In the genomic region with DNA sequence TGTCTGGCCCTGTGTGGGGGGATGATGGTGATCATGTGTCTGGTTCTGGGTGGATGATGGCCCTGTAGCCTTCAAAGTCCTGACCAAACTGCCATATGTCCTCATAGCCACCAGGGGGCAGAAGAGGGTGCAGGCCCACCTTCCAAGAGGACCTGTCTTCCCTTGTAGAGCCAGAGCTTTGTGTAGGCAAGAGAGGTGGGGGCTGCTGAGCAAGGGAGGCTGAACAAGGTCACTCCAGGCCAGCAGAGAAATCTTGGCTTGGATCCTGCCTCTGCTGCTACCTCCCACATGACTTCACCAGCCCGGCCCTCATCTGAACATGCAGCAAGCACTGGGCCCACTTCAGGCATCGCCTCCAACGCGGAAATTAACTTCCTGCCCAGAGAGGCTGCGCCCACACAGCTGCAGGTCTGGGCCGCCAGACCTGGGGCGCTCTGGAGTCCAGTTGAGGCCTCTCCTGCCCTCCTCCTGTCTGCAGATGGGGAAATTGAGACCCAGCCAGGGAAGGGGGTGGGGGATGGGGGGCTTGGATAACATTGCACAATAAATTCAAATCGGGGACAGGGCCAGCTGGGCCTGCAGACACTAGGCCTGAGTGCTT, we compare ENCODE assay signal across 8 mouse cellular contexts. TPM values are rescaled to one million over a fixed set of nuclear protein-coding genes. Genes with fewer than 3 reads are reported as not detected.
DNase-seq lines count a peak whose midpoint lies in the region; ATAC-seq lines count a peak whose summit lies in the region.

No protein-coding gene starts in this region.

- 80% methylated on average over 8 of the region's 8 CpGs for WGBS in midbrain, embryonic 11.5 days

- intact Hi-C loops in left cerebral cortex, postnatal 10 days (cut with DNase I): loop anchor here (1.0 to 5.0 kb wide), 3 partner anchors 62 to 99 kb away; no protein-coding TSS in a partner anchor

- no peak overlapping the region for H3K27ac ChIP-seq in midbrain, embryonic 11.5 days (ENCODE audit: low read depth, low read length)

- peaks cover 16% of the 10 kb centered on the region for H3K27me3 ChIP-seq in midbrain, embryonic 11.5 days (ENCODE audit: control insufficient read depth, insufficient read depth, low read length)

- no peak overlapping the region for H3K4me3 ChIP-seq in midbrain, embryonic 11.5 days (ENCODE audit: low read depth, low read length)

- no peaks in the 10 kb centered on the region for H3K9me3 ChIP-seq in midbrain, embryonic 11.5 days (ENCODE audit: control insufficient read depth, low read length)

- DNase-seq in gastrocnemius, adult 8-10 months (ENCODE audit: low spot score in 2 of 2): peak; percentile 83 to 88
- peak; percentile 90 for DNase-seq in induced T-regulatory cell, adult 2 months (ENCODE audit: low read depth)
- DNase-seq in left cerebral cortex, postnatal 10 days (ENCODE audit: extremely low spot score in 1 of 2, low spot score in 2 of 2): peak; percentile 82 to 94
- DNase-seq in midbrain, embryonic 11.5 days (ENCODE audit: low spot score, missing footprints): peak; percentile 93
- DNase-seq in right cerebral cortex, postnatal 4 days: peak; percentile 62
- peak; percentile 50 for DNase-seq in yolk sac, embryonic 10.5 days (ENCODE audit: low spot score)

- H3K36me3 ChIP-seq in midbrain, embryonic 11.5 days (ENCODE audit: control insufficient read depth, insufficient read depth, low read length): no peaks in the 10 kb centered on the region

- ATAC-seq in activated CD4-positive, CD25-positive, alpha-beta regulatory T cell, adult 4 months: peak; percentile 84
- ATAC-seq in common myeloid progenitor, adult 5-6 weeks (replicated peaks; ENCODE audit: low read depth, poor library complexity, severe bottlenecking): peak; percentile 90
- ATAC-seq in midbrain, embryonic 11.5 days (ENCODE audit: low FRiP score): peak; percentile 73; the same call in 1 of the 2 replicates

- H3K4me2 ChIP-seq in midbrain, embryonic 11.5 days: no peak overlapping the region

- no peak overlapping the region for H3K9ac ChIP-seq in midbrain, embryonic 11.5 days (ENCODE audit: low read length)

- no peaks in the 10 kb centered on the region for H3K4me1 ChIP-seq in midbrain, embryonic 11.5 days (ENCODE audit: control insufficient read depth, insufficient read depth, low read length)

RNA-seq across cellular contexts. Expression of gene Wnt7b, which starts 28.4 kb away (rescaled TPM):
- polyA plus RNA-seq in activated CD4-positive, CD25-positive, alpha-beta regulatory T cell, adult 4 months (2017; shearing (Covaris generic)): not detected
- not detected in 2 replicates for total RNA-seq in common myeloid progenitor, adult 5-6 weeks (2017)
- under 1 TPM in 1 of 4 experiments, not detected in 3; 0.19 TPM for total RNA-seq in gastrocnemius, adult 8-10 months (2022)
- total RNA-seq in left cerebral cortex, postnatal 10 days (2021): 10 to 100 TPM; 44.4 to 52.6 TPM
- polyA plus RNA-seq in midbrain, embryonic 11.5 days (2014; fragmentation: Nextera tagmentation; extraction: Ambion mirVana): 38.5 and 44.3 TPM in 2 replicates

Comparison
In these comparisons a context has a peak if more than half of its experiments do, and no peak if none do; other contexts are left out.
1. RNA of gene Wnt7b, which starts 28.4 kb away (total RNA-seq): 44.4 to 52.6 TPM in left cerebral cortex, postnatal 10 days; 0.19 TPM in gastrocnemius, adult 8-10 months and not detected in common myeloid progenitor, adult 5-6 weeks; every median in the first group is over 10 times any median in the second.
2. Peak in every context shown above with its lines, with median percentiles within 50 percentile points of each other: ATAC-seq and DNase-seq.